Mouse (Mus musculus) liver, adult 2 months (tissue): ENCODE results near the gene Ugcg. TPM values are rescaled to one million over a fixed set of nuclear protein-coding genes. Genes with fewer than 3 reads are reported as not detected.
"Not testable (repeated sequence)": the region's sequence is repeated elsewhere in the genome, so short reads cannot be mapped to it uniquely, and the experiment has no call there.

Source experiments
- DNase-seq: peaks from one replicate; pipeline ENCODE4 v3.0.0-alpha.2; 2011; ENCODE audit warnings: low read depth, low spot score; ENCODE audit errors: extremely low read depth
- H3K27ac ChIP-seq: fragments of 200-500 bp; replicated peaks from 2 replicates; pipeline ENCODE4 v1.5.1; 2012; ENCODE audit warnings: low read depth, mild to moderate bottlenecking, control low read depth, inconsistent platforms, low read length; ENCODE audit not compliant: insufficient read depth
- H3K27me3 ChIP-seq: fragments of 200-500 bp; 2 replicates; pipeline ENCODE4 v1.6.1; 2012; ENCODE audit warnings: mild to moderate bottlenecking, moderate library complexity, low read length, inconsistent platforms; ENCODE audit not compliant: control insufficient read depth, insufficient read depth
- H3K36me3 ChIP-seq: fragments of 200-500 bp; 2 replicates; pipeline ENCODE4 v1.6.1; 2012; ENCODE audit warnings: low read length, inconsistent platforms; ENCODE audit not compliant: control insufficient read depth, insufficient read depth
- H3K4me1 ChIP-seq: fragments of 200-500 bp; 2 replicates; pipeline ENCODE4 v1.6.1; 2011; ENCODE audit warnings: low read length; ENCODE audit not compliant: control insufficient read depth, insufficient read depth
- H3K4me3 ChIP-seq: fragments of 200-500 bp; 2 replicates; pipeline ENCODE4 v1.5.1; 2011; ENCODE audit warnings: low read depth, mild to moderate bottlenecking, control low read depth, low read length, moderate library complexity; ENCODE audit not compliant: insufficient read depth
- H3K79me2 ChIP-seq: fragments of 200-500 bp; 2 replicates; pipeline ENCODE4 v1.6.1; 2012; ENCODE audit warnings: inconsistent platforms, mild to moderate bottlenecking, low read length, moderate library complexity; ENCODE audit not compliant: control insufficient read depth, insufficient read depth
- H3K9ac ChIP-seq: fragments of 200-500 bp; 2 replicates; pipeline ENCODE4 v1.6.1; 2012; ENCODE audit warnings: low read depth, mild to moderate bottlenecking, control low read depth, inconsistent platforms, low read length
- CTCF ChIP-seq: fragments of 200-500 bp; IDR thresholded peaks from 2 replicates; pipeline ENCODE4 v1.5.1; 2011; ENCODE audit warnings: low read depth, low read length, control low read depth
- POLR2A ChIP-seq: fragments of 200-500 bp; IDR thresholded peaks from 2 replicates; pipeline ENCODE4 v1.6.1; 2011; ENCODE audit warnings: low read length, control low read depth; ENCODE audit not compliant: insufficient read depth; ENCODE audit errors: extremely low read depth
- WGBS: fragments of 180-500 bp; shearing (Covaris S2); methylation state at CpG from one replicate; pipeline ENCODE4 v1.1.7; 2018; 5-methylcytosine and 5-hydroxymethylcytosine counted together
- polyA plus RNA-seq: library from polyadenylated mRNA; depleted of rRNA; stranded (reverse); fragments of >200 nt; gene quantifications from 2 replicates; pipeline ENCODE4 v1.2.3, GENCODE M21; 2012
- total RNA-seq: library from RNA; depleted of rRNA; stranded (reverse); fragments of >200 nt; gene quantifications from 2 replicates; pipeline ENCODE4 v1.2.3, GENCODE M21; 2014

The Ugcg gene
- total and polyA plus RNA-seq, 2 experiments: 17.1 to 25.4 TPM

GRCm38 (mm10) chr4:59255988-59256387 is 66.9 kb downstream of the Ugcg start:
- no peaks in the 10 kb centered on the region for H3K27me3 ChIP-seq
- no peaks in the 10 kb centered on the region for H3K36me3 ChIP-seq
- H3K79me2 ChIP-seq: no peaks in the 10 kb centered on the region
- no peak for DNase-seq
- H3K9ac ChIP-seq: no peak overlapping the region
- H3K4me3 ChIP-seq: no peak overlapping the region
- WGBS: 88% methylated on average over 5 of the region's 5 CpGs
- H3K4me1 ChIP-seq: peaks cover 2% of the 10 kb centered on the region; the same call in 1 of the 2 replicates
- TF ChIP-seq POLR2A: no peak
- TF ChIP-seq CTCF: no peak
- no peak overlapping the region for H3K27ac ChIP-seq

- DNase-seq: no peak
- Histone ChIP-seq H3K79me2 (no peaks in the 10 kb centered on the region), H3K9ac (no peak overlapping the region), H3K36me3 (no peaks in the 10 kb centered on the region), H3K4me1 (peaks cover 10% of the 10 kb centered on the region), H3K4me3 (no peak overlapping the region), H3K27me3 (no peaks in the 10 kb centered on the region), H3K27ac (no peak overlapping the region)
- no peak for TF ChIP-seq POLR2A
- TF ChIP-seq CTCF: no peak
- WGBS: 88% methylated on average over 3 of the region's 3 CpGs
Measured at GRCm38 (mm10) chr4:59257866-59258265, 68.8 kb downstream of the Ugcg start.

- no peak for DNase-seq
- Histone ChIP-seq H3K36me3 (no peaks in the 10 kb centered on the region), H3K4me3 (no peak overlapping the region), H3K4me1 (peaks cover 10% of the 10 kb centered on the region), H3K27me3 (no peaks in the 10 kb centered on the region), H3K79me2 (no peaks in the 10 kb centered on the region), H3K9ac (no peak overlapping the region), H3K27ac (no peak overlapping the region)
- no peak for TF ChIP-seq CTCF
- WGBS: 90% methylated on average over 2 of the region's 2 CpGs
Measured at GRCm38 (mm10) chr4:59258771-59259170, 69.7 kb downstream of the Ugcg start.

GRCm38 (mm10) chr4:59259806-59260205 is 70.7 kb downstream of the Ugcg start:
- Histone ChIP-seq H3K4me1 (peaks cover 10% of the 10 kb centered on the region), H3K4me3 (no peak overlapping the region), H3K9ac (no peak overlapping the region), H3K79me2 (no peaks in the 10 kb centered on the region), H3K27me3 (no peaks in the 10 kb centered on the region), H3K27ac (no peak overlapping the region), H3K36me3 (no peaks in the 10 kb centered on the region)
- no peak for DNase-seq
- TF ChIP-seq POLR2A: no peak
- TF ChIP-seq CTCF: no peak
- 93% methylated on average over 1 of the region's 1 CpGs for WGBS

- H3K36me3 ChIP-seq: no peaks in the 10 kb centered on the region
- no peak overlapping the region for H3K27ac ChIP-seq
- 80% methylated on average over 13 of the region's 13 CpGs for WGBS
- H3K79me2 ChIP-seq: no peaks in the 10 kb centered on the region
- TF ChIP-seq CTCF (no peak), POLR2A (no peak)
- no peak overlapping the region for H3K4me3 ChIP-seq
- peaks cover 10% of the 10 kb centered on the region for H3K4me1 ChIP-seq
- no peaks in the 10 kb centered on the region for H3K27me3 ChIP-seq
- no peak overlapping the region for H3K9ac ChIP-seq
- no peak for DNase-seq
Measured at GRCm38 (mm10) chr4:59260871-59261515, 71.9 kb downstream of the Ugcg start.

GRCm38 (mm10) chr4:59261582-59261981 is 72.5 kb downstream of the Ugcg start:
- not testable (repeated sequence) for H3K9ac ChIP-seq, H3K79me2 ChIP-seq, H3K27me3 ChIP-seq, H3K4me3 ChIP-seq, H3K36me3 ChIP-seq, DNase-seq, H3K27ac ChIP-seq
- 91% methylated on average over 3 of the region's 10 CpGs for WGBS
- H3K4me1 ChIP-seq: peaks cover 10% of the 10 kb centered on the region
